Mouse (Mus musculus): ENCODE measurements around the gene Tcf21.

Gene Tcf21

DNA sequence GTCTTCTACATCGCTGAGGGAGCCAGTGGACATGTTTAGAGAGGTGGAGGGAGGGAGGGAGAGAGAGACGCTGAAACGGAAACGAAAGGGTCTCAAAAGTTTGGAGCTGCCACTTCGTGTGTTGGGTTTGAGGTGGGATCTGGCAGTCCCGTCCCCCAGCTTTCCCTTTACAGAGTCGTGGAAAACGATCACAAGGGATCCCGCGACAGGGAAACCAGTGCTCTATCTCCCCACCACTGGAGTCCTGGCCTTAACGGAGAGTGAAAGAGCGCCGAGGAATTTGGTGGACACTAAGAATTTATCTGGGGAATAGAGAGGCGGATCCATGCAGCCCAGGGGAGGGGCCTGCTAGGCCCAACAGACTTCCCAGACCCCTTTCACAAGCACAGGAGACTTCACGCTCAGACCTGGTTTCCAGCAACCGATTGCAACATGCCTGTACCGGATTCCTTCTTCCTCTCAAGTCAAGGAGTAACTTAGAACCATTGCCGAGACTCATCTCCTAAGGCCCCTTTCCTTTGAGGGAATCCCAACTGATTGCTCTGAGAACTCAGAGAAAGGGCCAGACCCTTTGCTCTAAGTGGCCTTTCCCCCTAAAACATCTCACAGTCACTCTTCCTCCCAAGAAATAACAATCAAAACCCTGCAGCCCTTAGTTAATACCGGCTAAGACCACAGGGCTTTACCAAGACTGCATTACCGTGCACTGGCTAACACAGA is at the start of gene Tcf21:
Tcf21 (minus strand) TSS at position 304 of the 720 bp plus-strand sequence.
- no peak for DNase-seq (ENCODE audit: extremely low read depth, low read depth)

- no peak for DNase-seq (ENCODE audit: extremely low read depth, low read depth)
Observed at GRCm38 (mm10) chr10:22868386-22868918, 48.5 kb upstream of the Tcf21 start.

GRCm38 (mm10) chr10:22867210-22867609 is 47.2 kb upstream of the Tcf21 start:
- DNase-seq (ENCODE audit: extremely low read depth, low read depth), result no peak

GRCm38 (mm10) chr10:22858111-22858510 is 38.1 kb upstream of the Tcf21 start:
- DNase-seq (ENCODE audit: extremely low read depth, low read depth), result no peak

DNA sequence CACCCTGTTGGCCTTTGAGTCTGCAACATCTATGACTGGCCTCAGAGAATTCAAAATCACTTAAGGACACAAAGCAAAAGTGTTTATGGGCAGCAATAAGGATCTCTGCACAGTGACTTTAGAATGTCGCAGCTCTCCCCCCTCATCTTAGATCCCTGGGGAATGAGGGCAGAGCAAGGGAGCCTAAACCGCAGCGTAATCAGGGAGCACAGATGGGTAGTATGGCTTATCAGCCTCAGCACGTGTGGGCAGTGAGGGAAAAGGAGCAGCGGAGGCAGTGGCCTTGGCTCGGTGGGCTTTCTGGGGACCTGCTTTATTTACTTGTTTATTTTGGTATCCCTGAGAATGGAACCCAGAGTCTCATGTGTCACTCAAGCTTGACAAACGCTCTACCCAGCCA is 34.4 kb upstream of the Tcf21 start:
- no peak for DNase-seq (ENCODE audit: extremely low read depth, low read depth)

GRCm38 (mm10) chr10:22845351-22845750 is 25.4 kb upstream of the Tcf21 start:
- DNase-seq (ENCODE audit: extremely low read depth, low read depth), result no peak

GRCm38 (mm10) chr10:22844731-22845130 is 24.8 kb upstream of the Tcf21 start:
- no peak for DNase-seq (ENCODE audit: extremely low read depth, low read depth)

DNA sequence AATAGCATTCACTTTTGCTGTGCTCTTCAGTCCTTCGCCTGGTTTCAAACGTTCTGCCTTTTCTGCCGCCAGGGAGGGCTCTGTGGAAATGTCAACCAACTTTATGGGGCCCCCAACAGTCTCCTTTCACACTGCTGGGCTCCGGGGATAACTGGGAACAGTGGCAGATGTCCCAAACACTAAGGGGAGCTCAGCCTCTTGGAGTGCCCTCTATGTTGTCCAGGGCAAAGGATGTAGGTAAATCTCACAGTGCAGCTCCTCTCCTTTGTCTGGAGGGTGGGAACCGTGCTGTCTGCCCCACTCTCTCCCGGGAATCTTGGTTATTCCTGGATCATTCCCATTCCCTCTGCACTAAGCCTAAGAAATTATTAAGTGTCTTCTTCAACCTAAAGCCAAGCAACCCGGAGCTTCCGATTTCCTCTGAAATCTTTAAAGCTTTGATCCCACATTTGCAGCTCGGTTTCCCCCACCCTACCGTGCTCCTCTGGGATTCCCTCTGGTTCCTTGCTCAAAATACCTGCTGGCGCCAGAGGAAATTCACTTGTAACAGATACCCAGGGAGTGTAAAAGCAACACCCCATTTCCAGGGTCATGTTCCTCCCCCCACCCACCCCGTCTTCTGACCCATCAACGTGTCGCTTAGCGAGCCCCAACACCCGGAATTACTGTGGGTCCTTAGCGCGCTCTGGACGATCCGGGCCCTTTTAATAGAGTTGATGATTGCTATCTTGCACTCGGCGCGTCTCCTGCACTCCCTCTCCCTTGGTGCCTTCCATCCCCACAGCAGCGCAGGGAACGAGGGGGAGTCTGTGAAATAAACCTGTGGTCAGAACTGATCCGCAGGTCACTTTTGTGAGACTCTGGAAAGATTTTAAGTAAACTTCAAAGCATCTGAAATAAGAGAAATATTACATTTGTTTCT is 23.7 kb upstream of the Tcf21 start:
- no peak for DNase-seq (ENCODE audit: extremely low read depth, low read depth)

- DNase-seq (ENCODE audit: extremely low read depth, low read depth), result no peak
Observed at GRCm38 (mm10) chr10:22842781-22843439, 22.9 kb upstream of the Tcf21 start.

DNA sequence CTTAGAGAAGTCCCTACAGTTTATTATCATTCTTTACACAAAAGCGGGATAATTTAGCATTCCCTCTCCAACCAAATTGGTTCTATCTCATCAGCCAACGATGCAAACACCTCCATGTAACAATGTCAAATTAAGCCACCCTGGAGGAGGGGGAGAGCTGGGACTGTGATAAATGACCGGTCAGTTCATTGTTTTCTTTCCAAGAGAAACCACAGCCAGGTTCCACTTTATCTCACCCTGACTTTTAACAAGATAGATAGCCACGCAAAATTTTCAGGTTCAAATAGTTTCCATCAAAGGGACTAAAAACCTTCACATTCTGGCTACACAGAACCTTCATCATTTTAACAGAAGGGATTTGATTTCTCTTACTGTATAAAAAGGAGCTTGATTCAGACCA is 22.1 kb upstream of the Tcf21 start:
- no peak for DNase-seq (ENCODE audit: extremely low read depth, low read depth)

- no peak for DNase-seq (ENCODE audit: extremely low read depth, low read depth)
Observed at GRCm38 (mm10) chr10:22826244-22826643, 6.3 kb upstream of the Tcf21 start.

DNA sequence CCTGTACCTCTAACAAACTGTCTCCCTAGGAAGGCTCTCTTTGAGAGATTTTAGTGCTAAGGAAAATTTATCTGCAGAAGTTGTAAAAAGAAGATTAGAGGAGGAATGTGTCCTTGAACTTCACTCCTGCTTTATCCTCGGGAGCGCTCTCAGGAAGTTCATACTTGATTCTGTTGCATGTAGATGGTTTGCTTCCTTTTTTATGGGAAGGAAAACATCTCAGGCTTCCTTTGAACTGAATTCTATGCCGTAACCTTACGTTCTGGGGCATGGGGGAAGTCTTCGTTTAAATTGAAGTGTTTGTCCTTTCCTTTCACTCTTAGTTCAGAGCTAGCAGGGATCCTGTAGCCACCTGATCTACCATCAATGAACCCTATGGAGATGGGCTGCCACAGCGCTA is 2.9 kb upstream of the Tcf21 start:
- no peak for DNase-seq (ENCODE audit: extremely low read depth, low read depth)

DNA sequence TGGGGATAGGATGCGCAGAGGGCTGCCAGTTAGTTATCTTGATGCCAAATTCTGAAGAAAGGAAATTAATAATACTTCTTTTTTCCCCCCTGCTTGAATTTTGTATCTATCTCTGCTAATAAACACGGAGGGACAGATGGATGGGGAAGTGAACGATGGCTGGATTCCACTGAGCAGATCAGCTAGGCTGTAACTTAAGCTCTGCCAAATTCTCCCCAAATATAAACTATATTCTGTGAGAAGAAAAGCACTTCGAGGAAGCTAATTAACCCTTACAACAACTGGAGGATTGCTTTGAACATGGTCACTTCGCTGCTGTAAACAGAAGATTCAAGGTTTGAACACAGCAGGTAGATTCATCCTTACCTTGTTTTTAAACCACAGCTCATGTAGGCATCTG is 2.5 kb upstream of the Tcf21 start:
- DNase-seq (ENCODE audit: extremely low read depth, low read depth), result no peak

GRCm38 (mm10) chr10:22821709-22822108 is 1.7 kb upstream of the Tcf21 start:
- no peak for DNase-seq (ENCODE audit: extremely low read depth, low read depth)

GRCm38 (mm10) chr10:22821267-22821666 is 1.3 kb upstream of the Tcf21 start:
- DNase-seq (ENCODE audit: extremely low read depth, low read depth), result no peak

DNA sequence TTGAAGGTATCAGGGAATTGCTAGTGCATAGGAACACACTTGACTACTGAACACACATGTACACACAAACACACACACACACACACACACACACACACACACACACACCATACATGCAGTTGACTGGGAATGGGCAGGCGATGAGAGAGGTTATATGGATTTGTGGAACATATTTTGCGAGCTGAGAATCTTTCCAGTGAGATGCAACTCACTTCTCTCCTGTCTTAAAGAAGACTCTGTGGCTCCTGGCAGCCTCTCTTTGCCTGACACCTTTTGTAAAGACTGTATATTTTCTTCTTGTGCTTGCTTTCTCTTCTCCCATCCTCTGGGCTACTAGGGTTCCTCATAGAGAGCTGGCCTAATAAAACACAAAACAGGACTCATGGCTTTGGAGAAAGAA is 867 bp upstream of the Tcf21 start:
- DNase-seq (ENCODE audit: extremely low read depth, low read depth), result no peak

- no peak for DNase-seq (ENCODE audit: extremely low read depth, low read depth)
Observed at GRCm38 (mm10) chr10:22819239-22819870, 619 bp downstream of the Tcf21 start.

GRCm38 (mm10) chr10:22818600-22819238 is 1.3 kb downstream of the Tcf21 start:
- DNase-seq (ENCODE audit: extremely low read depth, low read depth), result no peak

- no peak for DNase-seq (ENCODE audit: extremely low read depth, low read depth)
Observed at GRCm38 (mm10) chr10:22817976-22818375, 2.0 kb downstream of the Tcf21 start.

- DNase-seq (ENCODE audit: extremely low read depth, low read depth), result no peak
Observed at GRCm38 (mm10) chr10:22817561-22817960, 2.4 kb downstream of the Tcf21 start.

- no peak for DNase-seq (ENCODE audit: extremely low read depth, low read depth)
Observed at GRCm38 (mm10) chr10:22816237-22816762, 3.7 kb downstream of the Tcf21 start.
